Mouse (Mus musculus) kidney, adult 2 months (tissue): ENCODE data around the gene Tbc1d22b.

ENCODE experiments used
- CTCF ChIP-seq: fragments of 200-500 bp; conservative IDR thresholded peaks from 2 replicates; pipeline ENCODE4 v1.5.1; 2011; ENCODE audit warnings: low read depth, mild to moderate bottlenecking, control low read depth, low read length, moderate library complexity, mixed read lengths; ENCODE audit not compliant: insufficient read depth, insufficient read length
- POLR2A ChIP-seq: fragments of 200-500 bp; IDR thresholded peaks from one replicate; pipeline ENCODE4 v1.6.1; 2011; ENCODE audit warnings: low read depth, low read length, control low read depth

DNA sequence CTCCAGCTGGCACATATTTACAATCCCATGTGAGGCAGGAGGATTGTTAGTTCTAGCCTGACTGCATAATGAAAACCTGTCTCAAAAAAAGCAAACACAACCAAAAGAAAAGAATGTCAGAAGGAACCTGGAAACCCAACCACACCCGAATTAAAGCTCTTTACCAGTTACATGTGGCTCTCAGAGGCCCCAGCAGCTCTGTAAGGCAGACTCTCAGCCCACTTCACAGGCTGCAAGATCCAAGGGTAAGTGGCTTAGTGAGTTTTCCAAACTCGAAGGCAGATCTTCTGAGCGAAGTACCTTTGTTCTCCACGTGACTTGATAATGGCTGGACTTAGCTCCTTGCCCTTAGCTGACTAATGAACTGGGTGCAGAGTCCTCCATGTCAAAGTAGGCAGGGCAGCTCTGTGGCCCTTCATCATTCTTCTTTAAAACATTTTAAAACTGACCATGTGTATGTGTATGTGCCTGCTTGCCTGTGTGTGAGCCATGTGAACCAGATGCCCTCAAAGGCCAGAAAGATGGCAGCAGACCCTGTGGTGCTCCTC is 30.1 kb downstream of the Tbc1d22b start:
- TF ChIP-seq POLR2A (no peak), CTCF (no peak)
